8 mouse cellular contexts compared by ENCODE assay signal in the genomic region with DNA sequence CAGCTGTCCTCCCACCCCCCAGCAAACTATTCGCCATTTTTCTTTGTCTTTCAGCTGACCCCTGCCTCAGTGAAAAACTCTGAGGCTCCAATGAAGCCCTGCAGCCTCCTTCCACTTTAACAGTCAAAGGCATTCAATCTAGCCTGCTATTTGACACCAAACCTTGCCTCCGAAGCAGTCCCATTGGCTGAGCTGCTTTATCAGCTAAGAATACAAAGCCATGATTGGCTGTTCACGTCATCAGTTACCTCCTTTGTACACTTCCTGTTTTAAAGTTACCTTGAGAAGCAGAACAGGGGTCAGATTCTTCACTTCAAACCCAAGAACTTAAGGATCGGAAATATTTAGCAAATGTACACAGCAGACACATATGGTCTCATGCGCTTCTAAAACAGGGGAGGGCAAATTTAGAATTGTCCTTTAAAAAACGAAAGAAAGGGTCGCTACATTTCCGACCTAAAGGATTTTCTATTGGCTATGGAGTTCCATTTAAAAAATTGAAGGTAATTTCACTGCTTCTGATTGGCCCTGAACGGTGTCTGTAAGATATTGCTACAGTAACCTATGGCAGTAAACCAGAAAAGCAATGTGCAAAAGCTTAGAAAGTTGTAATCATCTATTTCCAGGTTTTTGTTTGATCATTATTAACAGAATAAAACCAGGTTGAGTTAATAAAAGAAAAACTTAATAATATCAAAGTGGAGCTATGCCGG. TPM values are rescaled to one million over a fixed set of nuclear protein-coding genes. Genes with fewer than 3 reads are reported as not detected.
DNase-seq lines count a peak whose midpoint lies in the region; ATAC-seq and TF ChIP-seq lines count a peak whose summit lies in the region.

No protein-coding gene starts in this region.

- peak overlapping the region; percentile 70 for H3K4me3 ChIP-seq in brown adipose tissue, adult 24 weeks (ENCODE audit: insufficient read depth, low read depth, low read length)
- H3K4me3 ChIP-seq in heart, embryonic 13.5 days: peak overlapping the region; percentile 67
- peak overlapping the region; percentile 51 for H3K4me3 ChIP-seq in kidney, postnatal 0 days (replicated peaks; ENCODE audit: low read depth, low read length)
- H3K4me3 ChIP-seq in liver, adult 2 months (ENCODE audit: insufficient read depth, low read depth, low read length): peak overlapping the region; percentile 46

- peak overlapping the region; percentile 86 for H3K9ac ChIP-seq in heart, embryonic 13.5 days
- peak overlapping the region; percentile 65 for H3K9ac ChIP-seq in kidney, postnatal 0 days (ENCODE audit: low read depth, low read length)
- peak overlapping the region; percentile 91 for H3K9ac ChIP-seq in liver, adult 2 months (ENCODE audit: low read depth, low read length)

- H3K36me3 ChIP-seq in heart, embryonic 13.5 days: no peaks in the 10 kb centered on the region
- no peaks in the 10 kb centered on the region for H3K36me3 ChIP-seq in kidney, postnatal 0 days (ENCODE audit: insufficient read depth, low read length)
- no peaks in the 10 kb centered on the region for H3K36me3 ChIP-seq in liver, adult 2 months (ENCODE audit: control insufficient read depth, insufficient read depth, low read length)

- H3K27ac ChIP-seq in brown adipose tissue, adult 24 weeks (replicated peaks; ENCODE audit: low read depth, low read length): peak overlapping the region; percentile 80
- H3K27ac ChIP-seq in heart, embryonic 13.5 days (replicated peaks): peak overlapping the region; percentile 95
- peak overlapping the region; percentile 93 for H3K27ac ChIP-seq in kidney, postnatal 0 days
- peak overlapping the region; percentile 96 for H3K27ac ChIP-seq in liver, adult 2 months (replicated peaks; ENCODE audit: insufficient read depth, low read depth, low read length)

- TF ChIP-seq CTCF in kidney, postnatal 0 days (IDR thresholded peaks at IDR 0.05; ENCODE audit: low read depth): no peak
- no peak for TF ChIP-seq CTCF in liver, adult 2 months (IDR thresholded peaks at IDR 0.05; ENCODE audit: low read depth, low read length)

- H3K4me1 ChIP-seq in brown adipose tissue, adult 24 weeks (ENCODE audit: control insufficient read depth, insufficient read depth, insufficient read length, low read length): peaks cover 6% of the 10 kb centered on the region
- peaks cover 81% of the 10 kb centered on the region for H3K4me1 ChIP-seq in heart, embryonic 13.5 days
- peaks cover 32% of the 10 kb centered on the region for H3K4me1 ChIP-seq in kidney, postnatal 0 days (replicated peaks; ENCODE audit: insufficient read depth, low read length)
- H3K4me1 ChIP-seq in liver, adult 2 months (ENCODE audit: control insufficient read depth, insufficient read depth, low read length): peaks cover 28% of the 10 kb centered on the region

- peaks cover 32% of the 10 kb centered on the region; the same call in 1 of the 2 replicates for H3K79me2 ChIP-seq in liver, adult 2 months (ENCODE audit: control insufficient read depth, insufficient read depth, low read length)

- no peaks in the 10 kb centered on the region for H3K9me3 ChIP-seq in heart, embryonic 13.5 days
- H3K9me3 ChIP-seq in kidney, postnatal 0 days (replicated peaks; ENCODE audit: low read length): no peaks in the 10 kb centered on the region

- WGBS in heart, embryonic 13.5 days: 6% methylated on average over 10 of the region's 10 CpGs
- WGBS in kidney, postnatal 0 days: 7% methylated on average over 10 of the region's 10 CpGs
- WGBS in liver, adult 2 months: 3% methylated on average over 10 of the region's 10 CpGs

- peak; percentile 91 for DNase-seq in CD4-positive, CD25-positive, alpha-beta regulatory T cell, adult 2 months (ENCODE audit: low read depth, low spot score)
- DNase-seq in fat pad, adult 2 months (ENCODE audit: extremely low read depth, low read depth, low spot score): peak; percentile 68
- DNase-seq in kidney, postnatal 0 days (ENCODE audit: low spot score): peak; percentile 99
- DNase-seq in liver, adult 2 months (ENCODE audit: extremely low read depth, low read depth, low spot score): peak; percentile 99
- peak; percentile 84 to 90 for DNase-seq in spleen, postnatal 36 days (ENCODE audit: low spot score in 2 of 2)

- TF ChIP-seq POLR2A in liver, adult 2 months (IDR thresholded peaks at IDR 0.05; ENCODE audit: extremely low read depth, insufficient read depth, low read length): peak; percentile 59; the same call in 1 of the 2 replicates

- ATAC-seq in heart, embryonic 13.5 days (ENCODE audit: extremely low read depth, insufficient number of reproducible peaks, low FRiP score, low TSS enrichment): peak; percentile 78
- peak; percentile 95 for ATAC-seq in kidney, postnatal 0 days (replicated peaks; ENCODE audit: low FRiP score, low read depth)
- ATAC-seq in monocyte, adult 5-6 weeks (replicated peaks; ENCODE audit: insufficient number of reproducible peaks, low FRiP score, low TSS enrichment, poor library complexity, severe bottlenecking): peak; percentile 99

- H3K27me3 ChIP-seq in heart, embryonic 13.5 days (replicated peaks): no peaks in the 10 kb centered on the region
- no peaks in the 10 kb centered on the region for H3K27me3 ChIP-seq in kidney, postnatal 0 days (ENCODE audit: insufficient read depth, low read length)
- no peaks in the 10 kb centered on the region for H3K27me3 ChIP-seq in liver, adult 2 months (ENCODE audit: control insufficient read depth, insufficient read depth, low read length)

- H3K4me2 ChIP-seq in heart, embryonic 13.5 days: peak overlapping the region; percentile 72
- peak overlapping the region; percentile 67 for H3K4me2 ChIP-seq in kidney, postnatal 0 days (ENCODE audit: low read length)

RNA-seq across cellular contexts. Expression of a gene that starts 15.6 kb away (rescaled TPM):
- 37.2 and 49.9 TPM in 2 replicates for polyA plus RNA-seq in brown adipose tissue, adult 24 weeks (2012; ENCODE audit: insufficient read depth, insufficient read length, missing spikeins)
- 95.8 and 97.4 TPM in 2 replicates for polyA plus RNA-seq in heart, embryonic 13.5 days (2015; fragmentation: Nextera tagmentation; extraction: Ambion mirVana)
- polyA plus RNA-seq in kidney, postnatal 0 days (2015; fragmentation: Nextera tagmentation; extraction: Ambion mirVana): 107 and 108 TPM in 2 replicates
- 21.5 and 25.2 TPM in 2 replicates for total RNA-seq in liver, adult 2 months (2014; rRNA removed)
- 70.3 and 73.6 TPM in 2 replicates for polyA plus RNA-seq in liver, adult 2 months (2012; rRNA removed)
- 46.7 to 97.0 TPM (median 77.6 TPM) in 3 replicates for total RNA-seq in monocyte, adult 5-6 weeks (2017)

RNA-seq across cellular contexts. Expression of a gene that starts 38.8 kb away (rescaled TPM):
- not detected in 2 replicates for polyA plus RNA-seq in brown adipose tissue, adult 24 weeks (2012; ENCODE audit: insufficient read depth, insufficient read length, missing spikeins)
- polyA plus RNA-seq in heart, embryonic 13.5 days (2015; fragmentation: Nextera tagmentation; extraction: Ambion mirVana): 0.51 and 0.60 TPM in 2 replicates
- 0.21 and 0.22 TPM in 2 replicates for polyA plus RNA-seq in kidney, postnatal 0 days (2015; fragmentation: Nextera tagmentation; extraction: Ambion mirVana)
- 0.65 and 1.0 TPM in 2 replicates for total RNA-seq in liver, adult 2 months (2014; rRNA removed)
- polyA plus RNA-seq in liver, adult 2 months (2012; rRNA removed): 0.40 and 0.65 TPM in 2 replicates
- total RNA-seq in monocyte, adult 5-6 weeks (2017): 1.7 to 2.9 TPM (median 1.7 TPM) in 3 replicates

Comparison
In these comparisons a context has a peak if more than half of its experiments do, and no peak if none do; other contexts are left out.
1. Peak in every context shown above with its lines: DNase-seq, ATAC-seq, H3K4me3 ChIP-seq and H3K27ac ChIP-seq.